Mouse (Mus musculus) right cerebral cortex, adult 2 months (tissue): ENCODE data around the gene Spast.

Source experiments
- DNase-seq, 2 experiments: peaks; one replicate each; pipeline ENCODE4 v3.0.0; 2021 to 2022; ENCODE audit warnings: low spot score in 2 of 2

Spast gene

GRCm38 (mm10) chr17:74424401-74425005 is 85.7 kb downstream of the Spast start:
- DNase-seq: peak in 1 of 2 experiments; percentile 13

GRCm38 (mm10) chr17:74430074-74430473 is 91.3 kb downstream of the Spast start:
- DNase-seq: no peak

DNA sequence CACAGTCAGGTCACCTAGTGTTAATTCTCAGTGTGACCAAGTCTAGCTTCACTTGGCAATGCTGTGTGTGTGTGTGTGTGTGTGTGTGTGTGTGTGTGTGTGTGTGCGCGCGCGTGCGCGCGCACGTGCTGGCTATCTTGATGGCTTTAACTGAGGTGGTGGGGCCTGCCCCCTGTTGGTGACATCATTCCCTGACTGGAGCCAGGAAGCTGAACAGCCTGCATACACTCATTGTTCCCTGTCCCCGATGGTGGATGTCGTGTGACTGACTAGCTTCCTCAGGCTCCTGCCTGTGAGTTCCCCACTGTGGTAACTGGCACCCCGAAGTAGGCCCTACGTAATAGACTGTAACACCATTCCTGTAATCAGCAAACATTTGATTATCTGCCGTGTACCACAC is 92.7 kb downstream of the Spast start:
- DNase-seq: no peak

DNA sequence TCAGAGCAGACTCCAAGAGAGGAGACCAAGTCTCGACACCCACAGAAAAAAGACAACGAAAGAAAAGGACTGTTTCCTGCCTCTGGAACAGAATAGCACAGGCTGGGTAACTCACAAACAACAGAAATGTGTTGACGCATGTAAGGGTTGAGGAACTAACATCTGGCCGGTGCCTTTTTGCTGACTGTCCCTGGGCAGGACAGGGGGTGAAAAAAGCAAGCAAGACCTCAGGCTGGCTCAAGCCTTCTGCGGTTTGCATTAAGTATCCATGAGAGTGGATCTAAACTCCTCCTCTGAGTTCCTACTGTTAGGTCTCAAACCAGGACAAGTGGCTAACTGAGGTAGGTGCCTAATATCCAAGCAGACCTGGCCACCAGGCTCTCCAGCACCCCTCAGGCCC is 93.8 kb downstream of the Spast start:
- no peak for DNase-seq

GRCm38 (mm10) chr17:74437762-74438161 is 99.0 kb downstream of the Spast start:
- DNase-seq: no peak

DNA sequence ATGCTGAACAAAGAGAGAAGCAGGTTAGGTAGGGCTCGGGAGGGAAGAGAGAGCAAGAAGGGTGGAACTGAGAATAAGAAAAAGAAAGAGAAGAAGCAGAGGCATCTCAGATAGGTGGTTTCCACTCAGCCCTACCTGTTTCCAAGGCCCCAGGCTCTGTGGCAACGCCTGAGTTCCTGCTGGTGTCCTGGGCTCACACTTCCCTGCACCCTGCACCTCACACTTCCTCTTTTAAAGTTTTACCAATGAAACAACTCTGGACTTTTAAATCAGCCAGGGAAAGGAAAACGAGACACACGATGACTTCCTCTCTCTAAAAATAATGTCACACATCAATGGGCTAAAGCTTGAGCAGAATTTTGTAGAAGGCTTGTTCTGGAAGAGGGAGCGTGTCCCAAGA is 101.7 kb downstream of the Spast start:
- no peak for DNase-seq
